Mouse (Mus musculus) embryonic facial prominence, embryonic 15.5 days (tissue): ENCODE measurements around the gene Gm9048. TPM values are rescaled to one million over a fixed set of nuclear protein-coding genes. Genes with fewer than 3 reads are reported as not detected.
"Not testable (repeated sequence)": the region's sequence is repeated elsewhere in the genome, so short reads cannot be mapped to it uniquely, and the experiment has no call there.

Experiments
- ATAC-seq: fragments of 200-750 bp; cut with Nextera tagmentation; 2 replicates; pipeline ENCODE4 v1.8.0; 2017; ENCODE audit warnings: low read depth, moderate TSS enrichment; ENCODE audit not compliant: insufficient number of reproducible peaks, low FRiP score, low TSS enrichment
- H3K27ac ChIP-seq: fragments of 300-500 bp; sonication (generic); replicated peaks from 2 replicates; pipeline ENCODE4 v1.5.1; 2015; ENCODE audit warnings: mild to moderate bottlenecking, inconsistent platforms
- H3K27me3 ChIP-seq: fragments of 300-500 bp; sonication (generic); 2 replicates; pipeline ENCODE4 v1.6.1; 2015; ENCODE audit warnings: inconsistent platforms
- H3K36me3 ChIP-seq: fragments of 300-500 bp; sonication (generic); 2 replicates; pipeline ENCODE4 v1.6.1; 2015; ENCODE audit warnings: mild to moderate bottlenecking, inconsistent platforms
- H3K4me1 ChIP-seq: fragments of 300-500 bp; sonication (generic); 2 replicates; pipeline ENCODE4 v1.6.1; 2015; ENCODE audit warnings: inconsistent platforms
- H3K4me2 ChIP-seq: fragments of 300-500 bp; sonication (generic); replicated peaks from 2 replicates; pipeline ENCODE4 v1.6.1; 2015; ENCODE audit warnings: mild to moderate bottlenecking, inconsistent platforms
- H3K4me3 ChIP-seq: fragments of 300-500 bp; sonication (generic); replicated peaks from 2 replicates; pipeline ENCODE4 v1.5.1; 2015; ENCODE audit warnings: mild to moderate bottlenecking, inconsistent platforms
- H3K9ac ChIP-seq: fragments of 300-500 bp; sonication (generic); 2 replicates; pipeline ENCODE4 v1.6.1; 2015; ENCODE audit warnings: inconsistent platforms
- H3K9me3 ChIP-seq: fragments of 300-500 bp; sonication (generic); replicated peaks from 2 replicates; pipeline ENCODE4 v1.6.1; 2016; ENCODE audit warnings: inconsistent platforms
- WGBS: fragments of 180-500 bp; shearing (Covaris S2); methylation state at CpG from one replicate; pipeline ENCODE4 v1.1.7; 2015; 5-methylcytosine and 5-hydroxymethylcytosine counted together
- polyA plus RNA-seq: library from polyadenylated mRNA; unstranded; fragments of >200 nt; fragmentation: Nextera tagmentation; extraction: Ambion mirVana; gene quantifications from 2 replicates; pipeline ENCODE4 v1.2.1, GENCODE M21; 2015

Gm9048 gene
- not detected in 2 replicates for polyA plus RNA-seq

DNA sequence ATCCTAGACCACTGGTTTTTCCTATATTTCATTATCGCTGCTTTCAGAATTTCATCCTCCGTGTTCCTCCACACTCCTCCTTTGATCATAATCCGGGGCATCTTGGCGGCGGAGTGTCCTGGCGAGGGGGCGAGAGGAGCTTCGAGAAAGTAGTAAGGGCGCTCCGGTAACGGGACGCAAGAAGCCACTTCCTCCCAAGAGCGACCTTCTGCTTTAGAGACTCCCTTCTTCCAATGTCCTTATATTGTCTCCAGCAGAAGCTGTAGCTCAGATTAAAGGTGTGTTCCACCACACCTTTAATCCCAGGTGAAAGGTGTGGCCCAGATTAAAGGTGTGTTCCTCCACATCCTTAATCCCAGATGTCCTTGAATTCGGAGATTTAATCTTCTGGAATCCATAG lies at the start of gene Gm9048:
Gm9048 (minus strand) TSS at position 101 of the 400 bp plus-strand sequence.
- H3K4me1 ChIP-seq, H3K27me3 ChIP-seq, ATAC-seq, H3K9ac ChIP-seq, H3K4me2 ChIP-seq, H3K27ac ChIP-seq, H3K9me3 ChIP-seq, H3K36me3 ChIP-seq, H3K4me3 ChIP-seq: not testable (repeated sequence)
- 100% methylated on average over 1 of the region's 14 CpGs for WGBS

DNA sequence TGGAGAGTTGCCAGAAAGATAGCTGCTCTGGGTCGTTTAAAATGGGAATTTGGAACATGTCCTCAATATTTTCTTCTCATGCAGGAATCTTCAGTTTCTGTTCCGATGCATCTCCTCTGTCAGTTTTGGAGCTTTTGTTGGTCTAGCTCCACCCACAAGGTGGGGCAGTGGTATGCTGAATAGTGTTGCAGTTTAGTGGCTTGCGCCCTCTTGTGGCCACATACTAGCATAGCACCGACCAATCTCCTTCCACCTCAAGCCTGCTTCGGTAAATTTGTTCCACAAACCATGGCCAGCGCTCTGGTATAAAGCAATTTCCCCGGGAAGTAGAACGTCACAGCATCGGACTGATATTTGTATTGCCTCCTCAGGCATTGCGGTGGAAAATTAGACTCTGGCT lies 22.0 kb upstream of the Gm9048 start:
- H3K27ac ChIP-seq, result no peak overlapping the region
- 0 out of 2 replicates have a peak, but pooled peaks cover 3% of the 10 kb centered on the region for H3K4me1 ChIP-seq
- peak overlapping the region; percentile 44 for H3K4me2 ChIP-seq
- ATAC-seq, result peak; percentile 76
- H3K9me3 ChIP-seq, result no peaks in the 10 kb centered on the region
- H3K9ac ChIP-seq, result no peak overlapping the region
- peak overlapping the region; percentile 22 for H3K4me3 ChIP-seq
- H3K36me3 ChIP-seq, result no peaks in the 10 kb centered on the region
- WGBS, result 2% methylated on average over 10 of the region's 10 CpGs
- 0 out of 2 replicates have a peak, but pooled peaks cover 3% of the 10 kb centered on the region for H3K27me3 ChIP-seq

DNA sequence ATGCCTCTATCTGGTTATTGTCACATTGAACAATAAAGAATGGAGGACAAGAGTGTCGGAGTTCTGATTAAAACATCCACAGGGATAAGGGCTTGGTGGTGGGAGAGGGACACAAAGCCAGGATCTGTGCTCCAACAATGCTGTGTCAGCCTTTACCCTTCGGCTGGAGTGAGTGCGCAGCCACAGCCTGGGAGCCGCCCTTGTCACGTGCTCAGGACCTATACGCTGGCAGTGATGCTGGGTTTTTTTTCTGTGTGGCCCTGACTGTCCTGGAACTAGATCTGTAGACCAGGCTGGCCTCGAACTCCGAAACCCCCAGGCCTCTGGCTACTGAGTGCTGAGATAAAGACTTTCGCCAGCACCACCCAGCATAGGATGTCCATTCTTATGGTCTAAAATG lies 21.0 kb upstream of the Gm9048 start:
- Histone ChIP-seq H3K27me3 (0 out of 2 replicates have a peak, but pooled peaks cover 3% of the 10 kb centered on the region), H3K9me3 (no peaks in the 10 kb centered on the region), H3K4me3 (no peak overlapping the region), H3K4me1 (0 out of 2 replicates have a peak, but pooled peaks cover 3% of the 10 kb centered on the region), H3K36me3 (no peaks in the 10 kb centered on the region), H3K4me2 (no peak overlapping the region), H3K9ac (no peak overlapping the region), H3K27ac (no peak overlapping the region)
- no peak for ATAC-seq
- 86% methylated on average over 9 of the region's 9 CpGs for WGBS

DNA sequence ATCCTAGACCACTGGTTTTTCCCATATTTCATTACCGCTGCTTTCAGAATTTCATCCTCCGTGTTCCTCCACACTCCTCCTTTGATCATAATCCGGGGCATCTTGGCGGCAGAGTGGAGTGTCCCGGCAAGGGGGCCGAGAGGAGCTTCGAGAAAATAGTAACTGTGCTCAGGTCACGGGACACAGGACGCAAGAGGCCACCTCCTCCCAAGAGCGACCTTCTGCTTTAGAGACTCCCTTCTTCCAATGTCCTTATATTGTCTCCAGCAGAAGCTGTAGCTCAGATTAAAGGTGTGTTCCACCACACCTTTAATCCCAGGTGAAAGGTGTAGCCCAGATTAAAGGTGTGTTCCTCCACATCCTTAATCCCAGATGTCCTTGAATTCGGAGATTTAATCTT lies 5.5 kb upstream of the Gm9048 start, which contains the start of gene Gm9049:
Gm9049 (minus strand) TSS at position 101 of the 400 bp plus-strand sequence.
- H3K4me1 ChIP-seq, H3K9me3 ChIP-seq, H3K27me3 ChIP-seq, H3K4me2 ChIP-seq, H3K27ac ChIP-seq, H3K4me3 ChIP-seq, H3K36me3 ChIP-seq, ATAC-seq, H3K9ac ChIP-seq: not testable (repeated sequence)
- 91% methylated on average over 1 of the region's 11 CpGs for WGBS

DNA sequence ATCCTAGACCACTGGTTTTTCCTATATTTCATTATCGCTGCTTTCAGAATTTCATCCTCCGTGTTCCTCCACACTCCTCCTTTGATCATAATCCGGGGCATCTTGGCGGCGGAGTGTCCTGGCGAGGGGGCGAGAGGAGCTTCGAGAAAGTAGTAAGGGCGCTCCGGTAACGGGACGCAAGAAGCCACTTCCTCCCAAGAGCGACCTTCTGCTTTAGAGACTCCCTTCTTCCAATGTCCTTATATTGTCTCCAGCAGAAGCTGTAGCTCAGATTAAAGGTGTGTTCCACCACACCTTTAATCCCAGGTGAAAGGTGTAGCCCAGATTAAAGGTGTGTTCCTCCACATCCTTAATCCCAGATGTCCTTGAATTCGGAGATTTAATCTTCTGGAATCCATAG lies 5.3 kb downstream of the Gm9048 start, which contains the start of gene Gm9046:
Gm9046 (minus strand) TSS at position 101 of the 400 bp plus-strand sequence.
- WGBS, result no CpG with 5 or more reads among the region's 14 CpGs
- H3K27me3 ChIP-seq, H3K9me3 ChIP-seq, H3K4me1 ChIP-seq, H3K9ac ChIP-seq, H3K4me2 ChIP-seq, H3K4me3 ChIP-seq, H3K36me3 ChIP-seq, ATAC-seq, H3K27ac ChIP-seq: not testable (repeated sequence)

DNA sequence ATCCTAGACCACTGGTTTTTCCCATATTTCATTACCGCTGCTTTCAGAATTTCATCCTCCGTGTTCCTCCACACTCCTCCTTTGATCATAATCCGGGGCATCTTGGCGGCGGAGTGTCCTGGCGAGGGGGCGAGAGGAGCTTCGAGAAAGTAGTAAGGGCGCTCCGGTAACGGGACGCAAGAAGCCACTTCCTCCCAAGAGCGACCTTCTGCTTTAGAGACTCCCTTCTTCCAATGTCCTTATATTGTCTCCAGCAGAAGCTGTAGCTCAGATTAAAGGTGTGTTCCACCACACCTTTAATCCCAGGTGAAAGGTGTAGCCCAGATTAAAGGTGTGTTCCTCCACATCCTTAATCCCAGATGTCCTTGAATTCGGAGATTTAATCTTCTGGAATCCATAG lies 10.7 kb downstream of the Gm9048 start, which contains the start of gene Gm9045:
Gm9045 (minus strand) TSS at position 101 of the 400 bp plus-strand sequence.
- H3K9ac ChIP-seq, H3K4me1 ChIP-seq, H3K27me3 ChIP-seq, H3K9me3 ChIP-seq, H3K36me3 ChIP-seq, H3K27ac ChIP-seq, H3K4me3 ChIP-seq, ATAC-seq, H3K4me2 ChIP-seq: not testable (repeated sequence)
- WGBS, result no CpG with 5 or more reads among the region's 14 CpGs

DNA sequence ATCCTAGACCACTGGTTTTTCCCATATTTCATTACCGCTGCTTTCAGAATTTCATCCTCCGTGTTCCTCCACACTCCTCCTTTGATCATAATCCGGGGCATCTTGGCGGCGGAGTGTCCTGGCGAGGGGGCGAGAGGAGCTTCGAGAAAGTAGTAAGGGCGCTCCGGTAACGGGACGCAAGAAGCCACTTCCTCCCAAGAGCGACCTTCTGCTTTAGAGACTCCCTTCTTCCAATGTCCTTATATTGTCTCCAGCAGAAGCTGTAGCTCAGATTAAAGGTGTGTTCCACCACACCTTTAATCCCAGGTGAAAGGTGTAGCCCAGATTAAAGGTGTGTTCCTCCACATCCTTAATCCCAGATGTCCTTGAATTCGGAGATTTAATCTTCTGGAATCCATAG lies 16.2 kb downstream of the Gm9048 start, which contains the start of gene Gm9044:
Gm9044 (minus strand) TSS at position 101 of the 400 bp plus-strand sequence.
- H3K36me3 ChIP-seq, H3K9ac ChIP-seq, H3K27me3 ChIP-seq, H3K4me3 ChIP-seq, H3K4me2 ChIP-seq, ATAC-seq, H3K4me1 ChIP-seq, H3K27ac ChIP-seq, H3K9me3 ChIP-seq: not testable (repeated sequence)
- whole genome bisulfite sequencing, result no CpG with 5 or more reads among the region's 14 CpGs

DNA sequence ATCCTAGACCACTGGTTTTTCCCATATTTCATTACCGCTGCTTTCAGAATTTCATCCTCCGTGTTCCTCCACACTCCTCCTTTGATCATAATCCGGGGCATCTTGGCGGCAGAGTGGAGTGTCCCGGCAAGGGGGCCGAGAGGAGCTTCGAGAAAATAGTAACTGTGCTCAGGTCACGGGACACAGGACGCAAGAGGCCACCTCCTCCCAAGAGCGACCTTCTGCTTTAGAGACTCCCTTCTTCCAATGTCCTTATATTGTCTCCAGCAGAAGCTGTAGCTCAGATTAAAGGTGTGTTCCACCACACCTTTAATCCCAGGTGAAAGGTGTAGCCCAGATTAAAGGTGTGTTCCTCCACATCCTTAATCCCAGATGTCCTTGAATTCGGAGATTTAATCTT lies 21.6 kb downstream of the Gm9048 start, which contains the start of gene Gm9040:
Gm9040 (minus strand) TSS at position 101 of the 400 bp plus-strand sequence.
- H3K4me1 ChIP-seq, H3K9me3 ChIP-seq, H3K27ac ChIP-seq, H3K4me3 ChIP-seq, H3K36me3 ChIP-seq, ATAC-seq, H3K9ac ChIP-seq, H3K4me2 ChIP-seq, H3K27me3 ChIP-seq: not testable (repeated sequence)
- no CpG with 5 or more reads among the region's 11 CpGs for WGBS

DNA sequence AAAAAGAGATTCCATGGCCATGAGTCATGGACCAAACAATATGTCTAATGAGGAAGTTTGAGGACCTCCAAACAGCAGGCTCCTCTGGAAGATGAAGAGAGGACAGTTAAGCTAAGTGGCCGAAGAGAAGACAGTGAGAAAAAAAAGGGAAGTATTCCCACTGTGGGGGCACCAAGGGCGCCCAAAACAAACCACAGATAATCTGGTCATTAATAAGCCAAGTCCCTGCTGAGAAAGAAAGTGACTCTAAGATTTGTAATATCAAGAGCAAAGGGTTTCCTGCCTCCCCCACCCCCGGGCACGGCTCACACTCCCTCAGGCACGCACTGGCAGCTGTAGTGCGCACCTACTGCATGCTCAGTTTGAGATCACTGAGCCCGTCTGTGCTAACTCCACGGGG lies 29.5 kb downstream of the Gm9048 start:
- Histone ChIP-seq H3K9me3 (no peaks in the 10 kb centered on the region), H3K4me1 (no peaks in the 10 kb centered on the region), H3K4me3 (no peak overlapping the region), H3K9ac (no peak overlapping the region), H3K27me3 (no peaks in the 10 kb centered on the region), H3K27ac (no peak overlapping the region), H3K4me2 (no peak overlapping the region), H3K36me3 (no peaks in the 10 kb centered on the region)
- ATAC-seq, result no peak
- WGBS, result 85% methylated on average over 8 of the region's 8 CpGs

DNA sequence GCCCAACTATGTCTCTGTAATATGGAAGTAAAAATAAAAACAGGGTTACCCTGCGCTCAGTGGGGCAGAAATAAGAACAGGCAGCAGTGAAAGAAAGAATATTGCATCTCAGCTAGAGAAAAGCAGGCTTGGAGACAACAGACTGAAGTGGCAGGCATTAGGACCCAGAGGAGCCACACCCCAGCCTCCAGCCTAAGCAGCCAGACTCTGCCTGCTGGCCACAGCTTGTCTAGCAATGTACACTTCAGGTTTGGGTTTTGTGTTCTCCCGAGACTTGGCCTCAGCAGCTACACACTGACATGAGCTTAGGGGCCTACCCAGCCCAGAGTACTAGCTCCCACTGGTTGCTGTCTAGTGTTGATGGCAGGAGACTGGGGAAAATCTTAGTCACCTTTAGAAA lies 46.3 kb downstream of the Gm9048 start:
- not testable (repeated sequence) for H3K36me3 ChIP-seq, H3K27me3 ChIP-seq, H3K9ac ChIP-seq, H3K4me2 ChIP-seq, H3K4me1 ChIP-seq, H3K27ac ChIP-seq, H3K4me3 ChIP-seq, ATAC-seq, H3K9me3 ChIP-seq
- WGBS, result 26% methylated on average over 2 of the region's 2 CpGs
